Mouse (Mus musculus) brain, embryonic 14.5 days (tissue): ENCODE results near the gene Gmppb.

Experiments used
- CTCF ChIP-seq: fragments of 200-500 bp; IDR thresholded peaks from 2 replicates; pipeline ENCODE4 v1.5.1; 2012; ENCODE audit warnings: inconsistent platforms, mild to moderate bottlenecking, moderate library complexity, borderline replicate concordance; ENCODE audit not compliant: insufficient read depth, insufficient read length; ENCODE audit errors: extremely low read depth
- POLR2A ChIP-seq: fragments of 200-500 bp; IDR thresholded peaks from 2 replicates; pipeline ENCODE4 v1.6.1; 2012; ENCODE audit warnings: mild to moderate bottlenecking, inconsistent platforms, borderline replicate concordance; ENCODE audit not compliant: poor library complexity, insufficient read depth, insufficient read length, severe bottlenecking; ENCODE audit errors: extremely low read depth

- no peak for TF ChIP-seq CTCF
- TF ChIP-seq POLR2A: no peak
Measured at GRCm38 (mm10) chr9:108055061-108055460, 6.0 kb downstream of the Gmppb start.
